Mouse (Mus musculus) central nervous system, embryonic 14 days (tissue): ENCODE data around the gene Vmn2r22. TPM values are rescaled to one million over a fixed set of nuclear protein-coding genes. Genes with fewer than 3 reads are reported as not detected.

Experiments
- polyA plus RNA-seq: library from polyadenylated mRNA; depleted of rRNA; stranded (reverse); fragments of >200 nt; gene quantifications from 2 replicates; pipeline ENCODE4 v1.2.3, GENCODE M21; 2012; rRNA removed

The Vmn2r22 gene
- not detected in 2 replicates for polyA plus RNA-seq

GRCm38 (mm10) chr6:123650625-123651024, at the start of gene Vmn2r22:
Gene Vmn2r22 (minus strand): TSS chr6:123650725.

Other genes with a start within 250 kb of the Vmn2r22 start
- not detected in 2 replicates for gene Vmn2r20, start 232.6 kb downstream of the Vmn2r22 start, polyA plus RNA-seq
- not detected in 2 replicates for gene Vmn2r21, start 117.3 kb downstream of the Vmn2r22 start, polyA plus RNA-seq
- not detected in 2 replicates for gene Vmn2r23, start 51.9 kb upstream of the Vmn2r22 start, polyA plus RNA-seq
- gene Vmn2r24, start 128.2 kb upstream of the Vmn2r22 start, polyA plus RNA-seq = not detected in 2 replicates
- gene Vmn2r25, start 202.7 kb upstream of the Vmn2r22 start, polyA plus RNA-seq = not detected in 2 replicates